Mouse (Mus musculus): ENCODE results near the gene Grik5.

Grik5 gene

DNA sequence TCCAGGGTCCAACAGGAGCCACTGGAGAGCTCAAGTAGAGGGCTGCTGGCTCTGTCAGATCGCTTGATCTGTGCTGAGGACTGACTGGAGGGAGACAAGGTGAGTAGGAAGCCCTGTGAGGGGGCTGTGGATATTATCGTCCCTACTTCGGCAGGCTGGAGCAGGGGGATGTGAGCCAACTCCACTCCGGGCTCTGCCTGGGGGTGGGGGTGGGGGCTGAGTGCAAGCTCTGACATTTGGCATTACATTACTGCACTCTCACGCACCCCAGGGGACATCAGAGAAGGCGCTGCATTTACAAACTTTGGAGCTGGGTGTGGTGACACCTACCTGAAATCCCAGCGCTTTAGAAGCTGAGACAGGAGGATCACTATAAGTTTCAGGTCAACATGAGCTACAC is 60.6 kb downstream of the Grik5 start:
- TF ChIP-seq GATA4 (IDR thresholded peaks at IDR 0.05; ENCODE audit: insufficient replicate concordance, low read length), result no peak

DNA sequence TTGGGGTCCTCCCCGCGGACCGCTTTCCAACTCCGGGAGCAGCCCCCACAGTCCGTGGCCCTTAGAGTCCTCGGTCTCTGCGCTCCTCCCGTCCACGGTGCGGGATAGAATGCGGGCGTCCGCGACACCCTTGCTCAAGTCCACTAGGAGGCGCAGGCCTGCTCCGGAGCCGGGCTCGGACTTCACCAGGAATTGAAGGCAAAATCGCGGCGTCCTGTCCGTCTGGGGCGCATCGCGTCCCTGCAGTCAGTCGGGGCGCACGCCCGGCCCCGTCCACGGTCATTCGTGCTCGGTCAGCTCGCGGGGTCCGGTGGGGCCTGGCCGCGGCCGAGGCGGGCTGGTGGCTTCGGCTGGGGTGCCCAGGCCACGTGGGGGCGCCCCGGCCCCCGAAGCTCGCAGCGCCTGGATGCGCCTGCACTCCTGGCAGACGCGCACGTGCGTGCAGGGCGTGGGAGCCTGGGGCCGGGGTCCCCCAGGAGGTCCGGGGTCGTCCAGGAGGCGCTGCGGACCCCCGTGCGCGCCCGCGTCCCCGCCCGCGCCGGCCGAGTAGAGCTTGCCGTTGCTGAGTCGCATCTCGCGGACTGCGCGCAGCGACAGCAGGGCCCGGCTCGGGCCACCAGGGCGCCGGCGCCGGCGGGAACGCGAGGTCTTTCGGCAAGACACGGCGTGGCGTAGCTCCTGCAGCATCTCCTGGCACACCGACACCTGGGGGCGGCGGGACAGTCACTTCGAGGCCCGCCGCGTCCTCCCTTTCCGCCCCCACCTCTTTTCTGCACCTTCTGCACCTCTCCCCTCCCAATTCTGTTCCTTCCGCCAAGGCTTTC is 61.8 kb downstream of the Grik5 start:
- TF ChIP-seq GATA4 (IDR thresholded peaks at IDR 0.05; ENCODE audit: insufficient replicate concordance, low read length), result no peak

DNA sequence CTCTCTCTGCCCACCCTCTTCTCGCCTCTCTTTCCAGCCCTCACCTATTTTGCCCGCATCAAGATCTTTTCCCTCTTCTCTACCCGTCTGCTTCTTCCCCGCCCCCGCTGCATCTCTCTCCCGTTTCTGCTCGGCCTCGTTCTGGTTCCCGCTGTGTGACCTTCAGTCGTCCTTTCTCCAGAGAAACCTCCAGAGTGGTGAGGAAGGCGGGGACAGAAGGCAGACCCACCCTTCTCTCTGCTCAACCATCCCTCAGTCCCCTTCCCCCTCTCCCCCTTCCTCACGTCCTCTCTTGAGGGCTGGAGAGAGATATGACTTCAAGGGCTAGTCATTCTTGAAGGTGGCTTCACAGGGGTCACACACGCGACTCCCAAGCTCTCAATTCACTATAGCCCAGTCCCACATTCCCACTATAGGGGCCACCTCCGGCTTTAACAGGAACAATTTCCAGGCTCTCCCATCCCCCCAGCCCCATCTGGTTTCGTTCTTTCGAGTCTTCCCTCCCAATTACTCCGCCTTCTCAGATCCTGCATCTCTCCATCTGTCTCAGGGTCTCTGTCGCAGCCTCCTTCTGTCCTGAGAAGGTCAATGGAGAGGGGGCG is 62.9 kb downstream of the Grik5 start:
- no peak for TF ChIP-seq GATA4 (IDR thresholded peaks at IDR 0.05; ENCODE audit: insufficient replicate concordance, low read length)

DNA sequence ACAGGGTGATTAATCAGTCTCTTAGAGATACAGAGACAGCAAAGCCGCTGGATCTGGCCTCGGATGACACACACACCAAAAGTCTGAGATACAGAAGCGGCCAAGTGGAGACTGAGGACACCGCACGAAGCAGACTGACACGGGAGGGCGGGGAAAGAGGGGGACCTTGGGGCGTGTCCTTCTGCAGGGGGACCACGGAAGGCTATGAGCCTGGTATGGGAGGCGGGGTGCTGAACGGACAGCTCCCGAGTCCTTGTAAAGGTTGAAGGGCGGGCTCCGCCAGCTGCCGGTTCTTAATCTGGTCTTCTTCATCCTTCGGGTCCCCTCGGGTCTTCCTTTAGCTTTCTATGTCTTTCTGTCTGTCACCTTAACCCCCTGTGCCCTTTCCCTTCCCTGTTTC is 63.5 kb downstream of the Grik5 start:
- TF ChIP-seq GATA4 (IDR thresholded peaks at IDR 0.05; ENCODE audit: insufficient replicate concordance, low read length), result no peak

DNA sequence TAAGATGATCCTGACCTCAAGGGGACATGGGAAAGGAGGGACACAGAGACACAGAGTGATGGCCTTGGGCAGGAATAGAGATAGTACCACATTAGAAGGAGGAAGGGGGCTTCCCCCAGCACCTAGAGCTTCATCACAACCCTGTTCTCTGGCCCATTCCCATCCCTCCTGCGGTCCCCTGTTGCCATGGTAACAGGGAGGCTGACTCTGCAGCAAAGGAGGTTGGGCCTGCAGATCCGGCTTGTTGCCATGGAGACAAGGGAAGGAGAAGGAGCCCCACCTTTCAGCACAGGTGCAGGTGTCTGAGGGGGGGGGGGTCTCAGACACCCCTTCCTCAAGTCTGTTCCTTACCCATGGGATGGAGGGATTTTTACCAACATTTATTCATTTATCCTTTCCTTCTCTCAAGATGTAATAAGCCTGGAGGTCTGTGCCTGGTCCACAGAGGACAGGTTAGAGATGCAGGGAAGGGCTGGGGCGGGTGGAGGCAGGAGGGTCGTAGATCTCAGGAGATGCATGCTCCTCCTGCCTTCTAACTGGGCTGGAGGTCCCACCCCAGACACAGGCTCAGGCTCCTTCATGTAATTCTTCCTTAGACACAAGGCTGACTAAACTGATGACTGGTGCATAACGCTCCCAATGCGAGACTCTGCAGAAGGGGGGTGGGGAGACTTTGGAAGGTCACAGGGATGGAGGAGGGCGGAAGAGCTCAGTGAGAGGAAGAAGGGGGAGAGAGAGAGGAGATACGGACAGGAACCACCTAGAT is 64.4 kb downstream of the Grik5 start:
- no peak for TF ChIP-seq GATA4 (IDR thresholded peaks at IDR 0.05; ENCODE audit: insufficient replicate concordance, low read length)

DNA sequence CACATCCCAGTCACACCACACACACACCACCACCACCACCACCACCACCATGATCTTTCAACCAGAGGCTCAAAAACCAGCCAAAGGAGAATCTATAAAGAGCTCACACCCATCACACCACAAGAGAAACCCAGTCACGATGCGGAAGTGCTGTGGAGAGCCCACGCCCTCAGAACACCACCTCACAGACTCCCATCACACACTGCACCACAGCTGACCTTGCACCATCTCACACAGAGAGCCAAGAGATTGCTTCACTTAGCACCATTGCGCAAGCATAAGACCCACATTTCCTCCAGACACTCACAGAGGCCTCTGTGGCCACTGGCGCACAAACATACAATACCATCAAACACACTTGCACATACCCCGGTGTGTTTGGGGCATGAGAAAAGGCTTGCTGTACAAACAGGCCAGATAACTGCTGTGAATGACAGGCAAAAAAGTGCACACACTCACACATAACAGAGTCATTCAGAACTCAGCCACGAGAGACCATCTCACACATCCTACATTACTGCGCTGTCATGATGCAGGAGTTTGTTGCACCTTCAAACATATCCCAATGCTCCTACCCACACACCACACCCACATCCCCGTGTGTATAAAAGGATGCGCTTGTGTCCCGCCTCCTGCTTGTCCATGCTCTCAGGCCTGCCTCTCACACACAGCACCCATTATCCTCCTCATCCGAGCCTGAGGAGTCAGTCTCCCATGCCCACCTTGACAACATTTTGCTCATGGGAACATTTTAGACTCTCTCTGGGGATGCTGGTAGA is 65.4 kb downstream of the Grik5 start:
- no peak for TF ChIP-seq GATA4 (IDR thresholded peaks at IDR 0.05; ENCODE audit: insufficient replicate concordance, low read length)

DNA sequence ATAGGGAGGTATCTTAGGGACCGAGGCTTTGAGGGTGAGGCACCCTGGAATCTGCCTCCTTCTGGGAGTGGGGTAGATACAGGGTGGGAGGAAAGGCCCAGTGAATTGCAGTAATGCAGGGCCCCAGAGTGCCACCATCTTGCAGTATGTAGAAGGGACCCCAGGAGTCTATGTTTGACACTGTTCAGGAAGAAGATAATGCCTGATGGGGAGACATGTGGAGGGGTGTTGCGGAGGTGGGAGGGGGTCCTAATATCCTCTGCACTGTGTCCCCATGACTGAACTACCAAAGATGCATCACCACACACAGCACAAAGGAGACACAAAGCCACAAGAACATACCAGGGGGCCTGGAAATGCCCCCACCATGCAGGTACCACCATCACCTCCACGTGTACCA is 66.0 kb downstream of the Grik5 start:
- TF ChIP-seq GATA4 (IDR thresholded peaks at IDR 0.05; ENCODE audit: insufficient replicate concordance, low read length), result no peak

DNA sequence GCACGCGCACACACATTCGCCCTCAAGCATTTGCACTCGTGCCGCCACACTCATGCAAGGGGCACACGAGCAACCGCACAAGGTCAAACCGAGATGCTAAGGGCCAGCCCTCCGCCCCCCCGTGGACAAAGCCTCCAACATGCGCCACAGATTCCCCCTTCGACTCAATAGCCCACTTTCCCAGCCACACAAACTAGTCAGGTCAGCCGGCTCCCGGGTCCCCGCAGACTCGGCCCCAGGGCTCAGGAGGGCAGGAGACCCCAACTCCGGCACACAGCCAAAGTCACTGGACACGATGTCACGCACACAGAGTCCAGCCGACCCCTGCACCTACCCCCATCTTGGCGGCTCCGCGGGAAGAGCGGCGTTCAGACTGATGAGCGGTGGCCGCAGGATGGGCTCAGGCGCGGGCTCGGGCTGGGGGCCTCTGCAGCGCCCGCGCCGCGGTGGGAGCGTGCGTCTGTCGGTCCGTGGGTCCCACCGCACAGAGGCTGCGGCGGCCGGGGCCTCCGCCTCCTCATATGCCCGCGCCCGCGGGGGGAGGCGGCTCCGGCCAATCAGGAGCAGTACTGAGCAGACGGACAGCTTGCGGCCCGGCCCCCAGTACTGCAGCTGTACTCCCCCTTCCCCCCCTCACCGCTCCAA is 66.6 kb downstream of the Grik5 start, which contains the start of gene Atp1a3:
TSS of gene Atp1a3 (minus strand) at position 538 of the 645 bp plus-strand sequence.
- no peak for TF ChIP-seq GATA4 (IDR thresholded peaks at IDR 0.05; ENCODE audit: insufficient replicate concordance, low read length)

DNA sequence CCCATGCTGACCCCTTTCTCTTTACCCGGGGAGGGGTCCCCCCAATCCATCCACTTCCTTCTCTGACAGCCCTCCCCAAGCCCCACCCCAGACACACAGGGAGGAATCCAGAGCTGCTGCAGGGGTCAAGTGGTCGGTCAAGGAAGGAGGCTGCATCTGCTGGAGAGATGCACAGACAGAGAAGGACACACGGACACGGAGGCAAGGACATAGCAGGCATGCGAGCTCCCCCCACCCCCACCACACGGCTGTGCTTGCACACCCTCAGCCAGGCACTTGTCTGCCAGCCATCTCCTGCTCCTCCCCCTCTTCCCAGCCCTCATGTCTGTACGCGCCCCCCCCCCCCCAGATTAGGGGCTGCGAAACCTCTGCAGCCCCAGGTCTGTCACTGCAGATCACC is 67.3 kb downstream of the Grik5 start:
- no peak for TF ChIP-seq GATA4 (IDR thresholded peaks at IDR 0.05; ENCODE audit: insufficient replicate concordance, low read length)

DNA sequence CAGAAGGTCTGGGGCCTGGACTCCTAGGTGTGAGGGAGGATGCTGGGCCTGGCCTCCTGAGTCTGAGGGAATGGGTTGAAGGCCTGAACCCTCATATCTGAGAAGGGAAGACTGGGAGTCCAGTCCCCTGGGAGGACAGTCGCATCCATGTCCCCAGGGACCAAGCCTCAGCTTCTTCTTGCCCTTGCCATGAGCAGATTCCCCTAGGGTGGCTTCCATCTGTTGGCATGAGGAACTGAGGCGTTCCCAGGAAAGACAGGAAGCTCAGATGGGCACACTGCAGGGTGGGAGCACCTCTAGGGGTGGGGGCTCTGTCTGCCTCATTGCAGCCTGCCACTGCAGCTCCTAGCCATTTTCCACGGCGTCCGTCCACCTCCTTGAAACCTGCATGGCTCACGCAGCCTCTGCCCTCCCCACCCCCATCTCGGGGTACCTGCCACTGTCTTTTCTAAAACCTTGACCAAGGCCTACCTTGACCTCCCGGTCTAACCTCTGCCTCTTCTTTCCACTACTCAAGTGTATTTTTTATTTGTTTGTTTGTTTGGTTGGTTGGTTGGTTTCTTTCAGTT is 68.2 kb downstream of the Grik5 start:
- TF ChIP-seq GATA4 (IDR thresholded peaks at IDR 0.05; ENCODE audit: insufficient replicate concordance, low read length), result no peak

DNA sequence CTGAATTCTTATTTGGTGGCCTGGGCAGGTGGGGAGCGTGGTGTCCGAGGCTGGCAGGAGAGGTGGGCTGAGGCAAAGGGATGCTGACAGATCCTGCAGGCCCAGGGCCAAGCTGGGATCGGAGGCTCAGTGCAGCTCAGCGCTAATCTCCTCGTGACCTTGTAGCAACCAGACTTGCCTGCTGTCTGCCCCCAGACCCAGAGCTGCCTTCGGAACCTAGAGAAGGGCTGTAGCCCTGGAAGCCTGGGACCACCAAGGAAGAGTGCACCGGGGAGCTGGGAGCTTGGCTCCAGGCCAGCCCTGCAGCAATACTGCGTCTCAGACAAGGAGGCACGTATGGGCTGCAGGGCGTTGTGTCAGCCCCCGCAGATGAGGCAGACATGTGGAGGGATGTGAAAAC is 68.9 kb downstream of the Grik5 start:
- no peak for TF ChIP-seq GATA4 (IDR thresholded peaks at IDR 0.05; ENCODE audit: insufficient replicate concordance, low read length)

DNA sequence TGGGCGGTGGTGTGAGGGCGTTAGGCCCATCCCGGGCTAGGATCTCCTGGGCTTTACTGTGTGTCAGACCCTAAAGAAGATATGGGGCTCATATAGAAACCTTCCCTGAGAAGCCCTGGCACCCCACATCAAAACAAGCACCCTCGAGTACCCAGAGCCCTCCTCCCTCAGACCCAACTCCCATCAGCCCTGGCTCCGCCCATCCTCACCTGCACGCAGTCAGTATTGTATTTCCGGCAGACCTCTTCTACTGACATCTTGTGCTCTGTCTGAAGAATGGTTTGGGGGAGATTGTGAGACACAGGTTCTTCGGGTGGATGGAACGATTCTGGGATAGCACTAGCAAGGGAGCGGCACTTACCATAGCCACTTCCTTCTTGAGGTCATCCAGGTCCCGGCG is 71.4 kb downstream of the Grik5 start:
- TF ChIP-seq GATA4 (IDR thresholded peaks at IDR 0.05; ENCODE audit: insufficient replicate concordance, low read length), result no peak

DNA sequence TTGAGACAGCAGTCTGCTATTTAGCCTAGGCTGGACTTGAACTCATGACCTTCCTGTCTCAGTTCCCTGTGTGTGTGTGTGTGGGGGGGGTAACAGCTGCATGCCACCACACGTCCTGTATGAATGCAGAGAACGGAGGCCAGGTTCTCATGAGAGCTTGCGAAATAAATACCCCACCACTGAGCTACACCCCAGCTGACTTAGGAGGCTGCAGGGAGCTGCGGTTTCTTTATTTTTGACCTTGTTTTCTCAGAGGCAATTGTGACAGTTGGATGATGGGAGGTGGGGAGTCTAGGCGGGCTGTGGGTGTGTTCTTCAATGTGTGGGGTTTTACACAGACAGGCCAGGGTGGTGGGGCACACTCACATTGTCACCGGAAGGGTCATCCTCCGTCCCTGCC is 71.9 kb downstream of the Grik5 start:
- no peak for TF ChIP-seq GATA4 (IDR thresholded peaks at IDR 0.05; ENCODE audit: insufficient replicate concordance, low read length)

DNA sequence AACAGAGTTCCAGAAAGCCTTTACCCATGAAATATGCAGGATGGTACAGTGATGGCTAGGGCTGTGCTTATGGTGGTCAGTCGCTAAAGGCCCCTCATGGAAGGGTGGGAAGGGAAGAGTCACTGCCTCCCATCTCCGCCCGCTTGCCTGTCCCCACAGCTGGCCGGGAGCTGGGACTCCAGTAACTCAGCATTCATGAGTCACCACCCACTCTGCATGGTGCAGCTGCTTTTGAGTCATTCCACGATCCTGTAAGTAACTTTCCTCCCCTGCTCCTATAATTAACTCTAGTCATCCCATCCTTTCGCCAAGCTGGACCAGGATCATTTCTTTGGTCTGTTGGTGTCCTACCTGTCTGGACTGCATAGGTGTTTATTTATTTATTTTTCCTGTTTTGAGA is 79.1 kb downstream of the Grik5 start:
- no peak for TF ChIP-seq GATA4 (IDR thresholded peaks at IDR 0.05; ENCODE audit: insufficient replicate concordance, low read length)

Measured in liver, adult (tissue).